Mouse (Mus musculus): ENCODE results near the gene Ucp2. TPM values are rescaled to one million over a fixed set of nuclear protein-coding genes. Genes with fewer than 3 reads are reported as not detected.
A peak's percentile ranks its signal among the peaks of the same experiment; 100 is the strongest.

Ucp2 gene
- total RNA-seq, 2 experiments from 2014 or later = 29.8 to 36.9 TPM

- intact Hi-C loops (cut with DNase I) = no loop called here
- no peak for DNase-seq
These were observed 8.1 kb downstream of the Ucp2 start for GRCm38 (mm10) chr7:100501027-100501843.

GRCm38 (mm10) chr7:100501844-100502373 is 8.8 kb downstream of the Ucp2 start:
- intact Hi-C loops (cut with DNase I) = no loop called here
- DNase-seq = no peak

- no peak for DNase-seq
- intact Hi-C loops (cut with DNase I) = no loop called here
These were observed 9.3 kb downstream of the Ucp2 start for GRCm38 (mm10) chr7:100502374-100502922.

- intact Hi-C loops (cut with DNase I) = no loop called here
These were observed 9.9 kb downstream of the Ucp2 start for GRCm38 (mm10) chr7:100503076-100503475.

GRCm38 (mm10) chr7:100504740-100505487 is 11.8 kb downstream of the Ucp2 start:
- DNase-seq = no peak
- intact Hi-C loops (cut with DNase I) = no loop called here

More at GRCm38 (mm10) chr7:100503076-100503475, 9.9 kb downstream of the Ucp2 start:
- no peak for DNase-seq

GRCm38 (mm10) chr7:100506494-100506893 is 13.4 kb downstream of the Ucp2 start:
- DNase-seq = no peak
- intact Hi-C loops (cut with DNase I) = no loop called here

- DNase-seq = no peak
- intact Hi-C loops (cut with DNase I) = no loop called here
These were observed 15.5 kb downstream of the Ucp2 start for GRCm38 (mm10) chr7:100508670-100509069.

GRCm38 (mm10) chr7:100511602-100512001 is 18.5 kb downstream of the Ucp2 start:
- intact Hi-C loops (cut with DNase I) = no loop called here
- DNase-seq = no peak

- no peak for DNase-seq
These were observed 21.4 kb downstream of the Ucp2 start, which contains the start of gene Dnajb13 for GRCm38 (mm10) chr7:100514573-100514972. Gene Dnajb13, minus strand, starts transcription at chr7:100514960.

GRCm38 (mm10) chr7:100520204-100520603 is 27.1 kb downstream of the Ucp2 start:
- DNase-seq = no peak
- intact Hi-C loops (cut with DNase I) = loop anchor here (2.0 kb wide), 1 partner anchor 117 kb away; no protein-coding TSS in a partner anchor

More at GRCm38 (mm10) chr7:100514573-100514972, 21.4 kb downstream of the Ucp2 start, which contains the start of gene Dnajb13:
- intact Hi-C loops (cut with DNase I) = no loop called here

GRCm38 (mm10) chr7:100520663-100521285 is 27.6 kb downstream of the Ucp2 start:
- intact Hi-C loops (cut with DNase I) = loop anchor here (2.0 kb wide), 1 partner anchor 116 kb away; no protein-coding TSS in a partner anchor
- peak; percentile 74 to 77 for DNase-seq

GRCm38 (mm10) chr7:100522222-100522621 is 29.1 kb downstream of the Ucp2 start:
- DNase-seq = no peak
- intact Hi-C loops (cut with DNase I) = no loop called here

GRCm38 (mm10) chr7:100524669-100525068 is 31.5 kb downstream of the Ucp2 start:
- intact Hi-C loops (cut with DNase I) = no loop called here
- no peak for DNase-seq

GRCm38 (mm10) chr7:100530766-100531165 is 37.6 kb downstream of the Ucp2 start:
- intact Hi-C loops (cut with DNase I) = no loop called here
- no peak for DNase-seq

GRCm38 (mm10) chr7:100533503-100533902 is 40.4 kb downstream of the Ucp2 start:
- intact Hi-C loops (cut with DNase I) = no loop called here
- DNase-seq = no peak

- intact Hi-C loops (cut with DNase I) = no loop called here
- DNase-seq = no peak
These were observed 41.1 kb downstream of the Ucp2 start for GRCm38 (mm10) chr7:100534216-100534615.

GRCm38 (mm10) chr7:100535831-100536230 is 42.7 kb downstream of the Ucp2 start:
- no peak for DNase-seq
- intact Hi-C loops (cut with DNase I) = loop anchor here (5.0 kb wide), 1 partner anchor 46 kb away; no protein-coding TSS in a partner anchor

GRCm38 (mm10) chr7:100536804-100537518 is 43.8 kb downstream of the Ucp2 start, which contains the start of gene Coa4:
Gene Coa4, plus strand, starts transcription at chr7:100537071.
- peak; percentile 76 to 77 for DNase-seq
- intact Hi-C loops (cut with DNase I) = loop anchor here (5.0 kb wide), 1 partner anchor 45 kb away; no protein-coding TSS in a partner anchor

- intact Hi-C loops (cut with DNase I) = loop anchor here (5.0 kb wide), 1 partner anchor 45 kb away; no protein-coding TSS in a partner anchor
- no peak for DNase-seq
These were observed 44.4 kb downstream of the Ucp2 start for GRCm38 (mm10) chr7:100537519-100537902.

Data from gastrocnemius, postnatal 36 days (tissue).